Comparison of ENCODE assay signal across 21 mouse cellular contexts in the genomic region with DNA sequence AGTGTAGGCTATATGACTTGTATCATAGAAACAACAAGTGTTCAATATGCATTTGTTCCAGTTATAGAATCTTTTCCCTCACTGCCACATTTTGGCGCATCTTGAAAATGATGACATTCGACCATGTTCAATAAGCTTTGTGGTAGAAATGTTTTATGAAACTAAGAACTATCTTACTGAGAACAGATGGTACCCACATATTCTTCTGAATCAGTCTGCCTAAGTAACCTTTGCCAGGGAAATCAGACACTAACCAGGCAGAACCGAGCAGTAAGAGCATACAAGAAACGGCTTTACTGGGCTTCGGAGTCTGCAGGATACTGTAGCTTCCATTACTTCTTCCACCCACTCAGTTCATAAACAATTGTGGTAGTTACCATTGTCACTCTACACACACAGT.
DNase-seq lines count a peak whose midpoint lies in the region; TF ChIP-seq lines count a peak whose summit lies in the region.
"Had no signal": no experiment of that assay in that cellular context is flagged by ENCODE, and none has a peak within 500 bp of the region (broad histone marks: within the 10 kb centered on the region; RNA-seq: fewer than 3 reads in every experiment).

No protein-coding gene starts in this region.

- intact Hi-C loops in heart, postnatal 25 days (cut with DNase I): no loop called here

- TF ChIP-seq CTCF in embryonic fibroblast, embryonic 13.5 days (IDR thresholded peaks at IDR 0.05; ENCODE audit: borderline replicate concordance, insufficient read depth, low read length): no peak

- no peak for TF ChIP-seq POLR2A in embryonic fibroblast, embryonic 13.5 days (IDR thresholded peaks at IDR 0.05; ENCODE audit: low read depth, low read length)

- peak overlapping the region; percentile 45 for H3K27ac ChIP-seq in embryonic fibroblast, embryonic 13.5 days (ENCODE audit: insufficient read depth, low read length)
- H3K27ac ChIP-seq: forebrain, embryonic 15.5 days; heart, adult 2 months; heart, embryonic 10.5 days; heart, embryonic 13.5 days; hindbrain, embryonic 12.5 days; hindbrain, embryonic 15.5 days had no signal

- H3K4me1 ChIP-seq in embryonic fibroblast, embryonic 13.5 days (ENCODE audit: control insufficient read depth, insufficient read depth, low read length): peaks cover 4% of the 10 kb centered on the region; the same call in 1 of the 2 replicates
- H3K4me1 ChIP-seq: heart, embryonic 10.5 days; heart, embryonic 13.5 days; hindbrain, embryonic 15.5 days had no signal

- H3K4me3 ChIP-seq in embryonic fibroblast, embryonic 13.5 days (ENCODE audit: insufficient read depth, low read length): no peak overlapping the region
- H3K4me3 ChIP-seq: forebrain, embryonic 15.5 days; heart, adult 2 months; heart, embryonic 10.5 days; heart, embryonic 13.5 days; hindbrain, embryonic 12.5 days; hindbrain, embryonic 15.5 days had no signal

- DNase-seq in heart, adult 11 months: peak; percentile 27
- DNase-seq in heart, postnatal 25 days (ENCODE audit: low spot score): no peak
- DNase-seq in layer of hippocampus, adult 9-11 months: peak; percentile 38
- no peak for DNase-seq in layer of hippocampus, adult 9-10 months (ENCODE audit: low spot score)
- DNase-seq in brain, adult 2 months (ENCODE audit: low read depth, low spot score): peak; percentile 57
- DNase-seq in embryo, embryonic 10.5 days (ENCODE audit: low spot score): no peak
- DNase-seq: adrenal gland, adult 2 months; adrenal gland, postnatal 14 days; cerebellum, adult 11-12 months; cerebellum, adult 8-10 months; cerebellum, postnatal 10 days; cerebellum, postnatal 36 days; gastrocnemius, postnatal 25 days; heart, adult 2 months; heart, postnatal 14 days had no signal

Comparison
In these comparisons a context has a peak if more than half of its experiments do, and no peak if none do; other contexts are left out.
1. DNase-seq: peak in heart, adult 11 months (single experiment), layer of hippocampus, adult 9-11 months (single experiment) and brain, adult 2 months (single experiment); none in heart, postnatal 25 days (single experiment), layer of hippocampus, adult 9-10 months (single experiment) and embryo, embryonic 10.5 days (single experiment).